Mouse (Mus musculus) heart, postnatal 0 days (tissue): Measurements from ENCODE around the gene Ccdc42. TPM values are rescaled to one million over a fixed set of nuclear protein-coding genes. Genes with fewer than 3 reads are reported as not detected.

Experiments
- ATAC-seq: fragments of 200-750 bp; cut with Nextera tagmentation; 2 replicates; pipeline ENCODE4 v1.8.0; 2017; ENCODE audit warnings: low read depth, moderate number of reproducible peaks, moderate library complexity; ENCODE audit not compliant: insufficient read depth
- DNase-seq: peaks from one replicate; pipeline ENCODE4 v3.0.0-alpha.2; 2016; ENCODE audit warnings: low spot score
- H3K27ac ChIP-seq: fragments of 300-500 bp; sonication (generic); 2 replicates; pipeline ENCODE4 v1.5.1; 2014; ENCODE audit warnings: low read depth, mild to moderate bottlenecking
- H3K27me3 ChIP-seq: fragments of 300-500 bp; sonication (generic); 2 replicates; pipeline ENCODE4 v1.6.1; 2014; ENCODE audit warnings: low read length, mixed read lengths; ENCODE audit not compliant: control insufficient read depth, insufficient read depth
- H3K36me3 ChIP-seq: fragments of 300-500 bp; sonication (generic); replicated peaks from 2 replicates; pipeline ENCODE4 v1.6.1; 2014; ENCODE audit warnings: low read length, mixed read lengths; ENCODE audit not compliant: control insufficient read depth, insufficient read depth
- H3K4me1 ChIP-seq: fragments of 300-500 bp; sonication (generic); 2 replicates; pipeline ENCODE4 v1.6.1; 2014; ENCODE audit warnings: antibody characterized with exemption; ENCODE audit not compliant: control insufficient read depth, insufficient read depth
- H3K4me2 ChIP-seq: fragments of 300-500 bp; sonication (generic); 2 replicates; pipeline ENCODE4 v1.6.1; 2014; ENCODE audit warnings: low read depth, mild to moderate bottlenecking, low read length, moderate library complexity
- H3K4me3 ChIP-seq: fragments of 300-500 bp; sonication (generic); 2 replicates; pipeline ENCODE4 v1.5.1; 2014; ENCODE audit warnings: low read depth, low read length
- H3K9ac ChIP-seq: fragments of 300-500 bp; sonication (generic); replicated peaks from 2 replicates; pipeline ENCODE4 v1.6.1; 2014; ENCODE audit warnings: low read depth, low read length, mixed read lengths
- H3K9me3 ChIP-seq: fragments of 300-500 bp; sonication (generic); replicated peaks from 2 replicates; pipeline ENCODE4 v1.6.1; 2016; ENCODE audit warnings: low read length; ENCODE audit not compliant: control insufficient read depth
- CTCF ChIP-seq: IDR thresholded peaks from 2 replicates; pipeline ENCODE4 v1.5.1; 2016; ENCODE audit warnings: antibody characterized with exemption, control low read depth, low read depth
- EP300 ChIP-seq: IDR thresholded peaks from 2 replicates; pipeline ENCODE4 v1.6.1; 2016; ENCODE audit warnings: antibody characterized with exemption, low read depth
- WGBS: fragments of 180-500 bp; shearing (Covaris S2); extraction: QIAGEN DNeasy Blood & Tissue Kit; methylation state at CpG from one replicate; pipeline ENCODE4 v1.1.7; 2014; 5-methylcytosine and 5-hydroxymethylcytosine counted together
- polyA plus RNA-seq: library from polyadenylated mRNA; unstranded; fragments of >200 nt; fragmentation: Nextera tagmentation; extraction: Ambion mirVana; gene quantifications from 2 replicates; pipeline ENCODE4 v1.2.1, GENCODE M21; 2015
- total RNA-seq: library from RNA; depleted of rRNA; stranded (reverse); fragments of >200 nt; gene quantifications from 2 replicates; pipeline ENCODE4 v1.2.3, GENCODE M21; 2014; ENCODE audit warnings: low replicate concordance

The Ccdc42 gene
- total and polyA plus RNA-seq, 2 experiments from 2014 or later = 0.55 to 1.4 TPM

DNA sequence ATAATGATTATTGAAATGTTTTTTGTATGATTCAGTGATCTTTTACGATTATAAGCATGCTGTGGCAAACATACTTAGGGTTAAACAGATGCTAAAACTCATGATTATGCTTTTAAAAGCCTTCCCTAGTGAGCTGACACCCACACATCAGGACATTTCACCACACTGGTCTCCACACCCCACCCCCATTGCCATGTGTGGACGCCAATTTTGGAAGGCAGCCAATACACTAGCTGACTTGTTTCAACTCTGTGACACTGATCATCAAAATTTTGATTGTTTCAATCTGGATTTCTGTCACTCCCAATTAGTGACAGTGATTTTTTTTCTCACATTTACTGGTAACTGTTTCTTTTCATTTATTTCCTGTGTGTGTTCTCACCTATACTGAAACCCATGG, 39.3 kb upstream of the Ccdc42 start:
- Histone ChIP-seq H3K36me3 (no peaks in the 10 kb centered on the region), H3K9ac (no peak overlapping the region), H3K4me2 (no peak overlapping the region), H3K9me3 (no peaks in the 10 kb centered on the region), H3K27ac (no peak overlapping the region), H3K27me3 (no peaks in the 10 kb centered on the region), H3K4me1 (peaks cover 11% of the 10 kb centered on the region), H3K4me3 (no peak overlapping the region)
- TF ChIP-seq EP300 (no peak), CTCF (no peak)
- DNase-seq (no peak), ATAC-seq (no peak)
- WGBS = 40% methylated on average over 2 of the region's 2 CpGs

DNA sequence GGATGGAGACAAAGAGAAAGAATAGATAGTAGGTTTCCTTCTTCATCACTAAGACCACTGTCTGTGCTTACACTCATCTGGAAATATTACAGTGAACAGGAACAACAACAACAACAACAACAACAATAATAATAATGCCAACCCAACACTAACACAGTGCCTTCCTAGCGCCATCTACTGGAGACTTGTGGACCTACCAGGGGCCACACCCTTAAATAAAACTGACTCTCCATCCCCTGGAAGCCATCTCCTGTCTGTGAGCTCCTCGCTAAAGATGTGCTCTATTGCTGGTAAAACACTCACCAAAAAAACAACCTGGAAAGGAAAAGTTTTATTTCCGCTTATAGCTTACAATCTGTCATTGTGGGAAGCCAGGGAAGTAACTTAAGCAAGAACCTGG, 37.2 kb upstream of the Ccdc42 start:
- Histone ChIP-seq H3K36me3 (no peaks in the 10 kb centered on the region), H3K27me3 (no peaks in the 10 kb centered on the region), H3K9me3 (no peaks in the 10 kb centered on the region), H3K4me1 (peaks cover 13% of the 10 kb centered on the region), H3K4me3 (no peak overlapping the region), H3K9ac (no peak overlapping the region), H3K27ac (no peak overlapping the region), H3K4me2 (no peak overlapping the region)
- no peak for DNase-seq
- no peak for ATAC-seq
- 48% methylated on average over 3 of the region's 3 CpGs for WGBS
- no peak for TF ChIP-seq EP300
- TF ChIP-seq CTCF = peak; percentile 49

DNA sequence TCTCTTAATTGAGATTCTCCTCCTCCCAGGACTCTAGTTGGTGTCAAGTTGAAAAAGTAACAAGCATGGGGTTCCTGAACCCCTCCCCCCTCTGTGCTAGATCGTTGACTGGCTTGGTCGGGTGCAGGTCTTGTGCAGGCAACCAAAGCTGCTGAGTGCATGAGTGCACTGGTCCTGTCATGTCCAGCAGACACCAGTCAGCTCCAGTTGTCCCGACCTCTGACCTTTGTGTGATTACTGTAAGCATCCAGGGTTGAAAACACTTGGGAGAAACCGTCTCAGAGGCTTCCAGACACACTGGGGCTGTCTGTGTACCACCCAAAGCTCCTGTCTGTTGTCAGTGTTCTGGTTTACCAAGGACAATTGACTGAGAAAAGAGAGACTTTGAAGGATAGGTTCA, 36.5 kb upstream of the Ccdc42 start:
- peaks cover 7% of the 10 kb centered on the region for H3K4me1 ChIP-seq
- WGBS = 54% methylated on average over 4 of the region's 4 CpGs
- no peak overlapping the region for H3K9ac ChIP-seq
- no peak overlapping the region for H3K27ac ChIP-seq
- H3K4me2 ChIP-seq = no peak overlapping the region
- ATAC-seq (no peak), DNase-seq (no peak)
- no peaks in the 10 kb centered on the region for H3K9me3 ChIP-seq
- TF ChIP-seq EP300 (no peak), CTCF (no peak)
- no peaks in the 10 kb centered on the region for H3K27me3 ChIP-seq
- H3K4me3 ChIP-seq = no peak overlapping the region
- H3K36me3 ChIP-seq = no peaks in the 10 kb centered on the region

DNA sequence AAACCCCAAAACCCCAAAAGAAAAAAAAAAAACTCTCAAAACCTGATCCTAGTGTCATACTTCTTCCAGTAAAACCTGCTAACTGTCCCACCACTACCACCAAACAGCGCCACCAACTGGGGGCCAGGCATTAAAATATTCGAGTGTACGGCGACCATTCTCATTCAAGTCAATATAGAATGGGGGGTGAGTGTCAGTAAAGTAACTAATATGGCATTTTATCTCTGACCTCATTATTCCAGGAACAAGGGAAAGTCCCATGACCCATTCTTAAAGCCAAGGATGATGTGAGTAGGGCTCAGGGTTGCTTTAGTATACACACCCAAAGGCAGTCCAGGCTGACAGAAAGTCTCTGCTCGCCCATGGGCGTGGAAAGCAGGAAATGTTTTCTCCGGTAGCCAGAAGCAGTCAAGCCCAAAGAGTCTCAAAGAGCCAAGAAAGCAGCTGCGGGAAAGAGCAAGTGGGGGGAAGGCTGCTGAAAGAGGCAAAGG, 32.8 kb upstream of the Ccdc42 start:
- TF ChIP-seq EP300 = no peak
- peak; percentile 58 for TF ChIP-seq CTCF
- 21% methylated on average over 8 of the region's 8 CpGs for WGBS
- Histone ChIP-seq H3K27me3 (0 out of 2 replicates have a peak, but pooled peaks cover 6% of the 10 kb centered on the region), H3K4me3 (no peak overlapping the region), H3K9me3 (no peaks in the 10 kb centered on the region), H3K27ac (no peak overlapping the region), H3K9ac (no peak overlapping the region), H3K4me2 (no peak overlapping the region), H3K36me3 (no peaks in the 10 kb centered on the region), H3K4me1 (peaks cover 6% of the 10 kb centered on the region; the same call in 1 of the 2 replicates)
- peak; percentile 63 for ATAC-seq
- DNase-seq = peak; percentile 34

DNA sequence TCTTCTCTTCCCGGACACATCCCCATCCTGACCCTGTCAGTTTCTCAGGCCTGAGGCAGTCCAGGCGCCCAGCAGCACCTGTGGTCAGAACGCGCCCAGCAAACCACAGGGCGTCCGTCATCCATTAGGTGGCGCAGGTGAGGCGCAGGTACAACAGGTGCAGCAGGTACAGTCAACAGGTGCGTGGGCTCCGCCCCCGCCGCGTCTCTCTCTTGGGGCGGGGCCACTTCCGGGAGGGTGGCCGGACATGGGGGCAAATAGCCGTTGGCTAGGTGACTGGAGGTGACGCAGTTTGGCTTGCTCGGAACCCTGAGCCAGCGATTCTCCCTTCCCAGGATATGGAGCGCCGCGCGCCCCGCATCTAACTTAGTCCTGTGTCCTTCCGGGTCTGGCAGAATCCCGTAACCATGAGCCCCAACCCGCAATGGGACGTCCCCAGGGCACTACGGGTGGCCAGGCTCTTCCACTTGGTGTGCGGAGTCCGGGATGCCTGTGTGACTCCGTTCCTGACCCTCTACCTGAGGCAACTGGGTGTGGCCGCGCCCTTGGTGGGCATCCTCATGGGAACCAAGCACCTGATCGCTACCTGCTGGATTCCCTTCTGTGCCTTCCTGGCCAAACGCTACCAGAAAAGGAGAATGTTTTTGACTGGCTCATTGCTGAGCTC, 30.8 kb upstream of the Ccdc42 start, which contains the start of gene Mfsd6l:
TSS of gene Mfsd6l (plus strand) at position 269 of the 667 bp plus-strand sequence.
- ATAC-seq = no peak
- H3K4me3 ChIP-seq = peak within 1 kb of the TSS; percentile 19; the same call in 1 of the 2 replicates
- WGBS = 15% methylated on average over 37 of the region's 37 CpGs

More for the DNA sequence above, 30.8 kb upstream of the Ccdc42 start, which contains the start of gene Mfsd6l:
- H3K4me1 ChIP-seq = peaks cover 6% of the 10 kb centered on the region; the same call in 1 of the 2 replicates
- H3K36me3 ChIP-seq = no peaks in the 10 kb centered on the region
- DNase-seq = no peak
- TF ChIP-seq CTCF (no peak), EP300 (no peak)
- no peak within 1 kb of the TSS for H3K27ac ChIP-seq
- no peaks in the 10 kb centered on the region for H3K9me3 ChIP-seq
- H3K27me3 ChIP-seq = 0 out of 2 replicates have a peak, but pooled peaks cover 6% of the 10 kb centered on the region
- no peak within 1 kb of the TSS for H3K9ac ChIP-seq
- H3K4me2 ChIP-seq = peak within 1 kb of the TSS; percentile 42
